Mouse (Mus musculus): Measurements from ENCODE around the gene Otx1. TPM values are rescaled to one million over a fixed set of nuclear protein-coding genes. Genes with fewer than 3 reads are reported as not detected.

Gene Otx1
- total and polyA plus RNA-seq, 3 experiments: not detected

GRCm38 (mm10) chr11:22008817-22009216 lies 6.1 kb upstream of the Otx1 start:
- Histone ChIP-seq H3K4me2 (ENCODE audit: insufficient read depth, low read depth, poor library complexity, severe bottlenecking) (peak overlapping the region; percentile 89; the same call in 1 of the 2 replicates), H3K9ac (ENCODE audit: insufficient read depth, low read depth) (peak overlapping the region; percentile 39; the same call in 1 of the 2 replicates), H3K4me3 (replicated peaks in 1 of 3; ENCODE audit: low read depth in 2 of 3, low read length in 2 of 3, poor library complexity in 1 of 3) (no peak overlapping the region), H3K4me1 (ENCODE audit: control insufficient read depth in 1 of 2, insufficient read depth in 2 of 2) (peaks cover 0 to 23% of the 10 kb centered on the region in 2 experiments; a peak in 2 of 4 replicates), H3K79me2 (replicated peaks; ENCODE audit: control insufficient read depth, extremely low read depth, insufficient read depth, poor library complexity, severe bottlenecking) (no peaks in the 10 kb centered on the region), H3K27me3 (replicated peaks) (no peaks in the 10 kb centered on the region), H3K9me3 (replicated peaks; ENCODE audit: low read length) (no peaks in the 10 kb centered on the region), H3K36me3 (replicated peaks in 1 of 2; ENCODE audit: control insufficient read depth in 1 of 2, insufficient read depth in 1 of 2, low read length in 1 of 2) (no peaks in the 10 kb centered on the region), H3K27ac (ENCODE audit: insufficient read depth, low read depth) (no peak overlapping the region)
- in situ Hi-C loops (cut with MboI; ENCODE audit: low pct_ligation_motif_present, low pct_unique_long_range_greater_than_20kb, low sequenced_read_pairs) (no loop called here), dilution Hi-C loops (cut with MboI; ENCODE audit: extremely low pct_ligation_motif_present, extremely low pct_unique_long_range_greater_than_20kb, low sequenced_read_pairs) (no loop called here)
- DNase-seq (ENCODE audit: extremely low read depth): no peak
- TF ChIP-seq SIN3A (IDR thresholded peaks at IDR 0.05; ENCODE audit: low read length): no peak

DNA sequence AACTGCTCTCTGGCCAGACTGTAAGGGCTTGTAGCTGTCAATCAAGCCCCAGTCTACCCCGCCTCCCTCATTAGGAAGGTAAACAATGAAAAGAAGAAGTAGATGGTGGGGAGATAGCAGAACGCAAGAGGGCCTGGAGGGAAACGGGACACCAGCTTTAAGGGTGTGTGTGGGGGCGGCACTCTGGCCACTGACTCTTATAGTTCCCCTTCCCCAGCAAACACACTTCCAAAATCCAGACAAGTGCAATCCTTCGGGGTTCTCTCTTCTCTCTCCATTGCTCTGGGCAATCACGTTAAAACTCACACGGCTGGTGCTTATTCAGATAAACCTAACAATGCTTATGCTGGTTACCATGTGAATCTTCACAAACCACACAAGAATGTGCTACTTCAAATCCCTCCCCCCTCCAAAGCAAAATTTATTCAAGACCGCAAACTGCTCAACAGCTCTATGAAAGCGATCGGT lies 5.5 kb upstream of the Otx1 start:
- Histone ChIP-seq H3K4me2 (ENCODE audit: insufficient read depth, low read depth, poor library complexity, severe bottlenecking) (peak overlapping the region; percentile 89), H3K36me3 (replicated peaks in 1 of 2; ENCODE audit: control insufficient read depth in 1 of 2, insufficient read depth in 1 of 2, low read length in 1 of 2) (no peaks in the 10 kb centered on the region), H3K27ac (ENCODE audit: insufficient read depth, low read depth) (no peak overlapping the region), H3K27me3 (replicated peaks) (no peaks in the 10 kb centered on the region), H3K9ac (ENCODE audit: insufficient read depth, low read depth) (peak overlapping the region; percentile 39), H3K4me3 (replicated peaks in 1 of 3; ENCODE audit: low read depth in 2 of 3, low read length in 2 of 3, poor library complexity in 1 of 3) (peak overlapping the region; percentile 35 to 44 (median 40)), H3K4me1 (ENCODE audit: control insufficient read depth in 1 of 2, insufficient read depth in 2 of 2) (peaks cover 0 to 23% of the 10 kb centered on the region in 2 experiments; a peak in 2 of 4 replicates), H3K79me2 (replicated peaks; ENCODE audit: control insufficient read depth, extremely low read depth, insufficient read depth, poor library complexity, severe bottlenecking) (no peaks in the 10 kb centered on the region), H3K9me3 (replicated peaks; ENCODE audit: low read length) (no peaks in the 10 kb centered on the region)
- dilution Hi-C loops (cut with MboI; ENCODE audit: extremely low pct_ligation_motif_present, extremely low pct_unique_long_range_greater_than_20kb, low sequenced_read_pairs) (no loop called here), in situ Hi-C loops (cut with MboI; ENCODE audit: low pct_ligation_motif_present, low pct_unique_long_range_greater_than_20kb, low sequenced_read_pairs) (no loop called here)
- DNase-seq (ENCODE audit: extremely low read depth): peak; percentile 71
- TF ChIP-seq ELF1 (IDR thresholded peaks at IDR 0.05; ENCODE audit: low read depth, low read length): no peak
- 0 out of 2 replicates have a peak, but pooled peaks have one; percentile 16 for TF ChIP-seq POLR2A (IDR thresholded peaks at IDR 0.05; ENCODE audit: low read depth, low read length)
- TF ChIP-seq ZC3H11A (IDR thresholded peaks at IDR 0.05; ENCODE audit: low read depth, low read length): no peak
- no peak for TF ChIP-seq POLR2AphosphoS2 (IDR thresholded peaks at IDR 0.05; ENCODE audit: low read depth, low read length)
- no peak for TF ChIP-seq MYC (IDR thresholded peaks at IDR 0.05; ENCODE audit: low read depth, low read length)
- peak; percentile 25; the same call in 1 of the 2 replicates for TF ChIP-seq MAZ (IDR thresholded peaks at IDR 0.05; ENCODE audit: low read depth, low read length)
- no peak for TF ChIP-seq PAX5 (IDR thresholded peaks at IDR 0.05; ENCODE audit: low read length)
- TF ChIP-seq IRF4 (IDR thresholded peaks at IDR 0.05; ENCODE audit: low read depth, low read length): peak; percentile 3; the same call in 1 of the 2 replicates
- no peak for TF ChIP-seq TCF12 (IDR thresholded peaks at IDR 0.05; ENCODE audit: low read depth, low read length)

DNA sequence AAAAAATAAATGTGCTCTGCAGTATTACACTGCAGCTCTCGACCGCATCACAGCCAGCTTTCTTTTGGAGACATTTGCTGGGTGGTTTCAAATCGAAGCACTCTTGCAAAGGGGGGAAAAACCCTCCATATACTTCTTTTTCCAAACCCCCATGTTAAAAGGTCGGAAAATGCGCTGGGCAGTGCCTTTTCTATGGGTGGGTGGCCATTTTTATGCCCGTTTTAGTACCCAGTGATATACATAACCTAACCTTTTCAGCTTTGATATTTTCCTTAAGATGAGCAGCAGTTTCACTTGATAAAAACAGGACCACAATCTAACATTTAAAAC lies 5.0 kb upstream of the Otx1 start:
- no peaks in the 10 kb centered on the region for H3K79me2 ChIP-seq (replicated peaks; ENCODE audit: control insufficient read depth, extremely low read depth, insufficient read depth, poor library complexity, severe bottlenecking)
- H3K27ac ChIP-seq (ENCODE audit: insufficient read depth, low read depth): no peak overlapping the region
- in situ Hi-C loops (cut with MboI; ENCODE audit: low pct_ligation_motif_present, low pct_unique_long_range_greater_than_20kb, low sequenced_read_pairs) (no loop called here), dilution Hi-C loops (cut with MboI; ENCODE audit: extremely low pct_ligation_motif_present, extremely low pct_unique_long_range_greater_than_20kb, low sequenced_read_pairs) (no loop called here)
- H3K9ac ChIP-seq (ENCODE audit: insufficient read depth, low read depth): peak overlapping the region; percentile 39
- no peak for DNase-seq (ENCODE audit: extremely low read depth)
- no peaks in the 10 kb centered on the region for H3K36me3 ChIP-seq (replicated peaks in 1 of 2; ENCODE audit: control insufficient read depth in 1 of 2, insufficient read depth in 1 of 2, low read length in 1 of 2)
- no peaks in the 10 kb centered on the region for H3K27me3 ChIP-seq (replicated peaks)
- TF ChIP-seq ZKSCAN1 (IDR thresholded peaks at IDR 0.05; ENCODE audit: borderline replicate concordance, low read depth, low read length): no peak
- no peak for TF ChIP-seq TCF12 (IDR thresholded peaks at IDR 0.05; ENCODE audit: low read depth, low read length)
- no peak for TF ChIP-seq NELFE (IDR thresholded peaks at IDR 0.05; ENCODE audit: low read depth, low read length)
- peak; percentile 46; the same call in 1 of the 2 replicates for TF ChIP-seq IRF4 (IDR thresholded peaks at IDR 0.05; ENCODE audit: low read depth, low read length)
- TF ChIP-seq RCOR1 (conservative IDR thresholded peaks at IDR 0.05; ENCODE audit: low read depth, low read length): no peak
- no peak for TF ChIP-seq MYC (IDR thresholded peaks at IDR 0.05; ENCODE audit: low read depth, low read length)
- TF ChIP-seq MAZ (IDR thresholded peaks at IDR 0.05; ENCODE audit: low read depth, low read length): peak; percentile 14; the same call in 1 of the 2 replicates
- TF ChIP-seq BHLHE40 (IDR thresholded peaks at IDR 0.05; ENCODE audit: low read depth, low read length): no peak
- no peak for TF ChIP-seq JUND (conservative IDR thresholded peaks at IDR 0.05; ENCODE audit: low read depth, low read length)
- no peak for TF ChIP-seq TBP (conservative IDR thresholded peaks at IDR 0.05; ENCODE audit: low read depth, low read length)
- no peak for TF ChIP-seq MAX (IDR thresholded peaks at IDR 0.05; ENCODE audit: low read length)
- peak overlapping the region; percentile 89 for H3K4me2 ChIP-seq (ENCODE audit: insufficient read depth, low read depth, poor library complexity, severe bottlenecking)
- peak overlapping the region; percentile 35 to 44 (median 40) for H3K4me3 ChIP-seq (replicated peaks in 1 of 3; ENCODE audit: low read depth in 2 of 3, low read length in 2 of 3, poor library complexity in 1 of 3)
- H3K4me1 ChIP-seq (ENCODE audit: control insufficient read depth in 1 of 2, insufficient read depth in 2 of 2): peaks cover 0 to 23% of the 10 kb centered on the region in 2 experiments; a peak in 2 of 4 replicates
- H3K9me3 ChIP-seq (replicated peaks; ENCODE audit: low read length): peaks cover 2% of the 10 kb centered on the region
